Mouse (Mus musculus) hindbrain, embryonic 13.5 days (tissue): ENCODE measurements around the gene Hopx. TPM values are rescaled to one million over a fixed set of nuclear protein-coding genes. Genes with fewer than 3 reads are reported as not detected.

Experiments
- ATAC-seq: fragments of 200-750 bp; cut with Nextera tagmentation; 2 replicates; pipeline ENCODE4 v1.8.0; 2017; ENCODE audit warnings: moderate TSS enrichment; ENCODE audit not compliant: low FRiP score
- H3K27ac ChIP-seq: fragments of 300-500 bp; sonication (generic); 2 replicates; pipeline ENCODE4 v1.5.1; 2015; ENCODE audit warnings: inconsistent platforms, mild to moderate bottlenecking, moderate library complexity
- H3K27me3 ChIP-seq: fragments of 300-500 bp; sonication (generic); 2 replicates; pipeline ENCODE4 v1.6.1; 2015; ENCODE audit warnings: mild to moderate bottlenecking, inconsistent platforms
- H3K36me3 ChIP-seq: fragments of 300-500 bp; sonication (generic); 2 replicates; pipeline ENCODE4 v1.6.1; 2015; ENCODE audit warnings: mild to moderate bottlenecking, inconsistent platforms
- H3K4me1 ChIP-seq: fragments of 300-500 bp; sonication (generic); replicated peaks from 2 replicates; pipeline ENCODE4 v1.6.1; 2015; ENCODE audit warnings: inconsistent platforms
- H3K4me2 ChIP-seq: fragments of 300-500 bp; sonication (generic); 2 replicates; pipeline ENCODE4 v1.6.1; 2015; ENCODE audit warnings: inconsistent platforms, mild to moderate bottlenecking, moderate library complexity
- H3K4me3 ChIP-seq: fragments of 300-500 bp; sonication (generic); 2 replicates; pipeline ENCODE4 v1.5.1; 2015; ENCODE audit warnings: mild to moderate bottlenecking, inconsistent platforms
- H3K9ac ChIP-seq: fragments of 300-500 bp; sonication (generic); 2 replicates; pipeline ENCODE4 v1.6.1; 2015; ENCODE audit warnings: mild to moderate bottlenecking, inconsistent platforms
- H3K9me3 ChIP-seq: fragments of 300-500 bp; sonication (generic); 2 replicates; pipeline ENCODE4 v1.6.1; 2016; ENCODE audit warnings: inconsistent platforms
- WGBS: fragments of 180-500 bp; shearing (Covaris S2); methylation state at CpG from one replicate; pipeline ENCODE4 v1.1.7; 2015; 5-methylcytosine and 5-hydroxymethylcytosine counted together
- polyA plus RNA-seq: library from polyadenylated mRNA; unstranded; fragments of >200 nt; fragmentation: Nextera tagmentation; extraction: Ambion mirVana; gene quantifications from 2 replicates; pipeline ENCODE4 v1.2.1, GENCODE M21; 2015

The Hopx gene
- polyA plus RNA-seq, 1 experiment from 2014 or later, result 6.4 TPM

DNA sequence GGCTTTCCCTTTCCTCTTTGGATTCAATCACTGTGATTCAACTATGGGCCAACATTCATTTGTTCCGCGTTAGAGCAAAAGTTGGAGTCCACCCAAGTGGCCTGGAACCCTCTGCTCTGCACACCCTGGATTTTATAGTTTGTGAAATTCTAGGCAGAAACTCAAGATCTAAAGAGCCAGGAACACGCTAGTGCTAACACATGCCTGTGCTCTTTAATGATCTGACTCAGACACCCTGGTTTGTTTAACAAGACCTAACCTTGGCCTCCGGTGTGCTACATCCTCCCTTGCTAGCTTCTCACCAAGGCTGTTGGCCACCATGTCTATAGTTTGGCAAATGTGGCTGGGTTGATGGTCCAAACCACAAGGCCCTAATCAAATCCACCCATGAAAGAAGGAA is 34.2 kb downstream of the Hopx start:
- Histone ChIP-seq H3K27me3 (no peaks in the 10 kb centered on the region), H3K9me3 (no peaks in the 10 kb centered on the region), H3K9ac (no peak overlapping the region), H3K4me2 (no peak overlapping the region), H3K4me1 (no peaks in the 10 kb centered on the region), H3K27ac (no peak overlapping the region), H3K4me3 (no peak overlapping the region), H3K36me3 (no peaks in the 10 kb centered on the region)
- ATAC-seq, result no peak
- over 99% methylated on average over 4 of the region's 4 CpGs for WGBS

DNA sequence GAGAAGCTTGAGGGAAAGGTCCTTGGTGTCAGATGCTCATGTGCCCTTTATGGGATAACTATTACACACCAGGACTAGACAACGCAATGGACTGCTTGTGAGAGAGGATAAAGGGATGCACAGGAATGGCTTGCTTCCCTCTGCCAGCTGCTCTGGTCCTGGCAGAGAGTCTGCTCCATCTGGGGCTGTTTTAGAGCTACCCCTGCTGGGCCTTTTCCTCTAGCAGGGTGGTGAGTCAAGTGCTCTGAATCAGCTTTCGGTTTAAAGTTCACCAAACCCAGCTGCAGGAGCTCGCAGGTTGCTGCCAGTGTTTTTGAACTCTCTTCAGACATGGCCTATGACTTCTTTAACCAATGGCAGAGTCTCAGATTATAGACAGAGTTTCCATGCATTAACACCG is 39.0 kb downstream of the Hopx start:
- Histone ChIP-seq H3K9me3 (no peaks in the 10 kb centered on the region), H3K4me3 (no peak overlapping the region), H3K27ac (no peak overlapping the region), H3K4me1 (no peaks in the 10 kb centered on the region), H3K4me2 (no peak overlapping the region), H3K27me3 (no peaks in the 10 kb centered on the region), H3K9ac (no peak overlapping the region), H3K36me3 (no peaks in the 10 kb centered on the region)
- WGBS, result 91% methylated on average over 4 of the region's 4 CpGs
- no peak for ATAC-seq

DNA sequence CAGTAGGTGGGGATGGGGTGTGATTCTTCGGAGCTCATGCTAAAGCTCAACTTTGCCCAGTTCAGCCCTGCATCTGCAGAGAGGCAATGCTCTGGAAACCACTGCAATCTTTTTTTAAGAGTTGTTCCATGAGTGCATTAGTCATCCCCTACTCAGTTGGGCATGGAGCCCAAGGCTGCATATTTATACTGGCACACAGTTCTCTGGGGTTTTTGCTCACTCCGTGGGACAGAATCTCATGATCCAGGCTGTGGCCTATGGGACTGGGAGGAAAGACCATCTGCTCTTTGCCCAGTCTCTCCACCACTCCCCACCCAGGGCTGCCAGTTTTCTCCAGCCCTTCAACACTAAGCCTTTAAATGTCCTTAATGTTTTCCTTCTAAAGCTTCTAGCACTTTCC is 40.0 kb downstream of the Hopx start:
- ATAC-seq, result no peak
- no peak overlapping the region for H3K27ac ChIP-seq
- no peaks in the 10 kb centered on the region for H3K9me3 ChIP-seq
- H3K4me3 ChIP-seq, result no peak overlapping the region
- H3K36me3 ChIP-seq, result no peaks in the 10 kb centered on the region
- WGBS, result 88% methylated on average over 2 of the region's 2 CpGs
- H3K4me1 ChIP-seq, result no peaks in the 10 kb centered on the region
- H3K4me2 ChIP-seq, result no peak overlapping the region
- H3K27me3 ChIP-seq, result no peaks in the 10 kb centered on the region
- no peak overlapping the region for H3K9ac ChIP-seq

DNA sequence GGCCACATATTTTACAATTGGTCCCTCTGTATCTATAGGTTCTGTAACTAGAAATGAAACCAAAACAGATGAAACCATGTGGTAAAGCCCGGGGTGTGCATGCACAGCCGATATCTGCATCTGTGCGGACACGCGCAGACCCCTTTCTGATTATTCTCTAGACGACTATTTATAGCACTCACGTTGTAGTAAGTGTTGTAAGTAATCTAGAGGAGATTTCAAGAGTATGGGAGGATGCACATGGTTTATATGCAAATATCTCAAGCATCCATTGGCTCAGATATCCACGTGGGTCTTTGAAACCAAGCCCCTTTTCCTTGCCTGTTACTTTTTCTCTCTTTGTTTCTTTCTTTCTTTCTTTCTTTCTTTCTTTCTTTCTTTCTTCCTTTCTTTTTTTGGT is 41.1 kb downstream of the Hopx start:
- Histone ChIP-seq H3K27me3 (no peaks in the 10 kb centered on the region), H3K36me3 (no peaks in the 10 kb centered on the region), H3K9me3 (no peaks in the 10 kb centered on the region), H3K9ac (no peak overlapping the region), H3K4me1 (no peaks in the 10 kb centered on the region), H3K27ac (no peak overlapping the region), H3K4me3 (no peak overlapping the region), H3K4me2 (no peak overlapping the region)
- 94% methylated on average over 8 of the region's 8 CpGs for WGBS
- ATAC-seq, result no peak

DNA sequence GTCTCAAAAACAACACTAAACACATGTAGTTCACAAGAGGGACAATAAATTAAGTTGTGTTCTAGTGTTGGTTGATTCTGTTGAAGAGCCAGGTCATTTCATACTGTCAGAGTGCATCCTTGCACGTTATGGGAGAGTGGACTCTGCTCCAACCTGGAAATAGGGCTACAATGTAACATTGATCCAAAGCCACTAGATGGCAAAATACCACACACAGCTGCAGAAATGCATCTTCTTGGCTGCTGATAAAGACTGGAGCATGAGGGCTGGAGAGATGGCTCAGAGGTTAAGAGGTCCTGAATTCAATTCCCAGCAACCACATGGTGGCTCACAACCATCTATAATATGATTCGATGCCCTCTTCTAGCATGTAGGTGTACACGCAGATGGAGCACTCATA is 43.3 kb downstream of the Hopx start:
- Histone ChIP-seq H3K4me3 (no peak overlapping the region), H3K27me3 (no peaks in the 10 kb centered on the region), H3K27ac (no peak overlapping the region), H3K36me3 (no peaks in the 10 kb centered on the region), H3K4me2 (no peak overlapping the region), H3K4me1 (no peaks in the 10 kb centered on the region), H3K9me3 (no peaks in the 10 kb centered on the region), H3K9ac (no peak overlapping the region)
- 86% methylated on average over 3 of the region's 3 CpGs for WGBS
- ATAC-seq, result no peak

DNA sequence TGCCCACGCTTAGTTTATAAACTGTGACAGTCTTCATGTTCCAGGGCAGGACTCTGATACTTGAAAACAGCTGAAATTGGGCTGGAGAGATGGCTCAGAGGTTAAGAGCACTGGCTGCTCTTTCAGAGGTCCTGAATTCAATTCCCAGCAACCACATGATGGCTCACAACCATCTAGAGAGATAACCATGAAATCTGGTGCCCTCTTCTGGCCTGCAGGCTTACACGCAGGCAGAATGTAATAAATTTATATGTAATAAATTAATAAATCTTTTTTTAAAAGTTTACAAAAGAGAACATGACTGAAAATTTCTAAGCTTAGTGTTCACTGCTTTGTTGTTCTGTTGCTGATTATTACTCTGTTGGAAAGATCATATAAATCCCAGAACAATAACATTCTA is 43.9 kb downstream of the Hopx start:
- Histone ChIP-seq H3K27me3 (no peaks in the 10 kb centered on the region), H3K9me3 (no peaks in the 10 kb centered on the region), H3K4me3 (no peak overlapping the region), H3K36me3 (no peaks in the 10 kb centered on the region), H3K27ac (no peak overlapping the region), H3K4me1 (no peaks in the 10 kb centered on the region), H3K4me2 (no peak overlapping the region), H3K9ac (no peak overlapping the region)
- WGBS, result 81% methylated on average over 2 of the region's 2 CpGs
- no peak for ATAC-seq

DNA sequence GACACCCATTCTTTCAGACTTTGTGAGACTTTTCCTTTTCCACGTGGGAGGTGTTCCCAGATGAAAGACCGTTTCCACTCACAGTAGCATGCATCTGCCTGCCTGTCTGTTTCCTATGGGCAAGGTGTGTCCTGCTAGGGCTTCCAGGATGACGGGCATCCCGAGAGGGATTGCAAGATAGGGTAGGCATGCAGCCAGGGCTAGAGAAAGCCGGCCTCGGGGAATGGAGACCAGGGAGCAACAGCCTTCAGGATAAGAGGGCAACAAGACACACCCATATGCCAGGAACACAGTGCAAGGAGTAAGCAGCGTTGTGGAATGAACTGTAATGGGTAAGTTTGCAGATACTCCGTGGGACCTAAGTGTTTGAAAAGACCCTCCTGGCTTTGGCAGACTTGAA is 47.6 kb downstream of the Hopx start:
- no peak for ATAC-seq
- Histone ChIP-seq H3K36me3 (no peaks in the 10 kb centered on the region), H3K4me3 (no peak overlapping the region), H3K4me1 (no peaks in the 10 kb centered on the region), H3K27ac (no peak overlapping the region), H3K27me3 (no peaks in the 10 kb centered on the region), H3K9ac (no peak overlapping the region), H3K4me2 (no peak overlapping the region), H3K9me3 (no peaks in the 10 kb centered on the region)
- WGBS, result 81% methylated on average over 8 of the region's 8 CpGs

DNA sequence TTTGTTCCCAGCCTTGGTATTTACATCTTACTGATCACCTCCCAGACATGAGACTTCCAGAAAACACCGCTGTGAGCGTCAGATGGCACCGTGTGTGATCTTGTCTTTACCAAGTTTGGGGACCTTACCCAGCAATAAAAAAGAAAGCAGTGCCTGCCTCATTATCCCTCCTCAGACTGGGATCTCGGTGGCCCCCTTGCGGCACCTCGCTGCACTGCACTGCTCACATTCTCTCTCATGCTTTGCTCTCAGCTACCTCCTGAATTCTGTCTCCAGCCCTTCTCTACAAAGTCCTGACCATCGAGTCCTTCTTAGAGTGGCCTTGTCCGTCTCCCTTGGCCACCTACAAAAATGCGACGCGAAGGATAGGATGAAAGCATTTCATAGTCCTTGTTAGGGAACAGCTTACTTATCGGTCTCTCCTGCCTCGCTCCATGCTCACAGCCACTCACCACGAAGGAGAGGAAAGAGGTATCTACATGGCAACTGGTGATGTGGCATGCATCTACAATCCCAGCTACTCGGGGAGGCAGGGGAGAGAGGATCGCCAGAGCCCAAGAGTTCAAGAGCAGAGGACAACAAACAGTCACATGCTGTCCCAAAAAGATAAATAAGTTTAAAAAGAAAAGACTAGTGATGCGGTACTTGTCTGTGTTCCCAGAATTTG is 53.4 kb downstream of the Hopx start:
- H3K9ac ChIP-seq, result no peak overlapping the region
- H3K4me1 ChIP-seq, result no peaks in the 10 kb centered on the region
- no peak for ATAC-seq
- H3K27ac ChIP-seq, result no peak overlapping the region
- WGBS, result 33% methylated on average over 17 of the region's 17 CpGs
- H3K36me3 ChIP-seq, result no peaks in the 10 kb centered on the region
- H3K4me2 ChIP-seq, result no peak overlapping the region
- no peaks in the 10 kb centered on the region for H3K27me3 ChIP-seq
- no peak overlapping the region for H3K4me3 ChIP-seq
- H3K9me3 ChIP-seq, result no peaks in the 10 kb centered on the region

DNA sequence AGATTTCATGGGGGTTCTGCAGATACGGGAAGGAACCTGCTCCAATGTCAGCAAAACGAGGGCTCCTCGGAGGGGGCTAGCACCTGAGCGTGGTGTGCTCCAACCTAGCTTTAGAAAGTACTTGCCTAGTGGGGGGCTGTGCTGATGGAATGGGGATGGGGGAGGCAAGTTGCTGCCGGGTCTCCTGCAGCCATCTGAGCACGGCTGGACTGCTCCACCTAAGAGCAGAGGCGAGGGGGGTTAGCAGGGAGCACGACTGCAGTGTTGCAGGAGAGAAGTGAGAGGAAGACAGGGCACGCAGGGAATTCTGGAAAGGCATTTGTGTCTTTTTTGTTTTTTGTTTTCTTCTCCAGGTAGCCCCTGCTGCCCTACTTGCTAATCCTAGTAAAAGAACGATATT is 54.6 kb downstream of the Hopx start:
- no peak overlapping the region for H3K4me2 ChIP-seq
- H3K4me1 ChIP-seq, result no peaks in the 10 kb centered on the region
- no peak overlapping the region for H3K9ac ChIP-seq
- no peak overlapping the region for H3K4me3 ChIP-seq
- no peaks in the 10 kb centered on the region for H3K36me3 ChIP-seq
- no peaks in the 10 kb centered on the region for H3K27me3 ChIP-seq
- H3K27ac ChIP-seq, result no peak overlapping the region
- 40% methylated on average over 10 of the region's 10 CpGs for WGBS
- ATAC-seq, result no peak
- H3K9me3 ChIP-seq, result no peaks in the 10 kb centered on the region

DNA sequence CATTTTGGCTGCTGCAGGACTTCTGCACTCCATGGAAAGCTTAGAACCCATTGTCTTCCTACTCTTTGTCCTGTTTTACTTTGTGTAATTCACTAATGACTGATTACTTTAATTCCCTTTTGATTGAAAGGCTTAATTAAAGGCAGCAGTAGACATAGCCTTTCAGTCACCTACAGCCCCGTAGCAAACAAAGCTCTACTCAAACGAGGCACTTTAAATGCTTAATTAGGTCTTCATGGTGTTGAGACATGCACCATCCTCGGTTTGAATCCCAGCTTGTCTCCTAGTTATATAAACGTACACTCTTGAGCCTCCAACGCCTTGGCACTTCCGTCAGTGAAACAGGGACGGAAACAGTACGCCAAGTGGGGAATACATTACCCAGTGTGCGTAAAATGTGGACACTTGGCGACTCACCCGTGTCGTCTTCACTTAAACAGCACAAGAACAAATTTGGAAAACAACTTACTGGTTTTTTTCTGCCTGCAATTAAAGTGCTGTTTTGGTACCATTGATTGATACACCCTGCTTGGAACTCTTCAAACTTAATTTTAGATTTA is 58.0 kb downstream of the Hopx start:
- no peaks in the 10 kb centered on the region for H3K27me3 ChIP-seq
- no peak overlapping the region for H3K9ac ChIP-seq
- H3K27ac ChIP-seq, result no peak overlapping the region
- H3K36me3 ChIP-seq, result no peaks in the 10 kb centered on the region
- H3K4me2 ChIP-seq, result no peak overlapping the region
- no peaks in the 10 kb centered on the region; the same call in 1 of the 2 replicates for H3K9me3 ChIP-seq
- H3K4me1 ChIP-seq, result no peaks in the 10 kb centered on the region
- no peak overlapping the region for H3K4me3 ChIP-seq
- ATAC-seq, result no peak
- 49% methylated on average over 12 of the region's 12 CpGs for WGBS

DNA sequence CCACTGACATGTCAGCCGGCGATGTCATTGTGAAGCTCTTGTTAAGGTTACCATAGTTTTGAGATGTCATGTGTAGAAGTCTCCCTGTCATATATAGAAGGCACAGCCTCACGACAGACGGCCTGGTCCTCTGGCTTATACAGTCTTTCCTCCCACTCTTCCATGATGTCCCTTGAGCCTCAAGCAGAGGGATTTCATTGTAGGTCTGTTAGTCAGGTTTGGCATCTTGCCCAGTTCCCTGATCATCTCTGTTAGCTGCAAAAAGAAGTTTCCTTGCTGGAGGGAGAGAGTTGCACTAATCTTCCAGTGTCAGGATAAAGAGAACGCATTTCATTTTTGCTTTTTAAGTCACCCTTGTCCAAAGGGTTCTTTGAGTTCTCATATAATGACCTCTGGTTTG is 62.3 kb downstream of the Hopx start:
- H3K4me2 ChIP-seq, result no peak overlapping the region
- ATAC-seq, result no peak
- no peak overlapping the region for H3K27ac ChIP-seq
- H3K36me3 ChIP-seq, result no peaks in the 10 kb centered on the region
- no peak overlapping the region for H3K9ac ChIP-seq
- no peaks in the 10 kb centered on the region; the same call in 1 of the 2 replicates for H3K9me3 ChIP-seq
- no peaks in the 10 kb centered on the region for H3K27me3 ChIP-seq
- H3K4me3 ChIP-seq, result no peak overlapping the region
- H3K4me1 ChIP-seq, result no peaks in the 10 kb centered on the region
- WGBS, result 89% methylated on average over 5 of the region's 5 CpGs

DNA sequence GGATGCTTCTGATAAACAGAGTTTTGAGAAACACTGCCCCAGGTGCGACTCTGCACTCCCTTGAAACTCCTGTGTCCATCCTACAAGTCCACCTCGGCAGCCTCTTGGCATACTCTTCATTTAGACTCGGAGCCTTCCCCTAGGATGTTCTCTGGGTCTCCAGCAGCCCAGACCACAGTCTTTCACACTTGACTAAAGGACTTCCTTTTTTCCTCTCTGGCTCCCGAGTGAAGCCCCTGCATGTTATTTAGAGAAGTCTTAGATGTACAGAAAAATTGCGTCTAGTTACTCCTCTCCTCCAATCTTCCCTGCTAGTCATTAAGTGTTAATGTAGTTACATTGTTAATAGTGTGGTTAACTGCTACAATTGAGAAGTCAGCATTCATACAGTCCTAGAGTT is 70.6 kb downstream of the Hopx start:
- no peak overlapping the region for H3K9ac ChIP-seq
- H3K4me3 ChIP-seq, result no peak overlapping the region
- no peak overlapping the region for H3K4me2 ChIP-seq
- no peak for ATAC-seq
- 77% methylated on average over 5 of the region's 5 CpGs for WGBS
- H3K27ac ChIP-seq, result no peak overlapping the region
- no peaks in the 10 kb centered on the region for H3K4me1 ChIP-seq
- H3K36me3 ChIP-seq, result no peaks in the 10 kb centered on the region
- no peaks in the 10 kb centered on the region for H3K9me3 ChIP-seq
- no peaks in the 10 kb centered on the region for H3K27me3 ChIP-seq

DNA sequence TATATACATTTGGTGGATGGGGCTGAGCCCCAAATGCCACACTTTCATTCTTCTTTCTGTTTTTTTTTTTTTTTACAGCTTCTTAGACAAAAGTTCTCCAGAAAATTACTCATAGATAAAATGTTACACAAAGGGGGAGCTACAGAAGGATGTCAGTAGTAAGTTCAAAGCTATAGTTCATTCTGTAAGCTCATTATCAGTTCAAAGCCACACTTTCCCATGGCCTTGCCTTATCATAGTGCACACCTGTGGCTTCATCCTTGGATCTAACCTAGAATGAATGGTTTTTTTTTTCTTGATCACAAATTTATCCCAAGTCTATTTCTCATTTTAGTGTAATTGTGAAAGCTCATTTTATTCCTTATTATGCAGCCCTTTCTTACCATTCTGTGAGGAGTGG is 75.5 kb downstream of the Hopx start:
- Histone ChIP-seq H3K4me3 (no peak overlapping the region), H3K9ac (no peak overlapping the region), H3K4me2 (no peak overlapping the region), H3K27me3 (no peaks in the 10 kb centered on the region), H3K4me1 (no peaks in the 10 kb centered on the region), H3K27ac (no peak overlapping the region), H3K9me3 (no peaks in the 10 kb centered on the region), H3K36me3 (no peaks in the 10 kb centered on the region)
- no peak for ATAC-seq
